Mouse (Mus musculus) testis, adult 2 months (tissue): ENCODE measurements around the gene Erc1. TPM values are rescaled to one million over a fixed set of nuclear protein-coding genes. Genes with fewer than 3 reads are reported as not detected.

Experiments
- H3K27ac ChIP-seq: fragments of 200-500 bp; 2 replicates; pipeline ENCODE4 v1.5.1; 2012; ENCODE audit warnings: low read depth, low read length; ENCODE audit not compliant: control insufficient read depth, insufficient read depth
- H3K27me3 ChIP-seq: fragments of 200-500 bp; 2 replicates; pipeline ENCODE4 v1.6.1; 2012; ENCODE audit warnings: mild to moderate bottlenecking, low read length, moderate library complexity; ENCODE audit not compliant: control insufficient read depth, insufficient read depth
- H3K36me3 ChIP-seq: fragments of 200-500 bp; 2 replicates; pipeline ENCODE4 v1.6.1; 2012; ENCODE audit warnings: mild to moderate bottlenecking, low read length; ENCODE audit not compliant: control insufficient read depth, insufficient read depth
- H3K4me1 ChIP-seq: fragments of 200-500 bp; 2 replicates; pipeline ENCODE4 v1.6.1; 2012; ENCODE audit warnings: low read length; ENCODE audit not compliant: control insufficient read depth, insufficient read depth
- H3K4me3 ChIP-seq: fragments of 200-500 bp; 2 replicates; pipeline ENCODE4 v1.5.1; 2012; ENCODE audit warnings: low read depth, mild to moderate bottlenecking, low read length, moderate library complexity, mixed read lengths; ENCODE audit not compliant: control insufficient read depth
- CTCF ChIP-seq: fragments of 200-500 bp; IDR thresholded peaks from 2 replicates; pipeline ENCODE4 v1.5.1; 2012; ENCODE audit warnings: low read depth, mild to moderate bottlenecking, inconsistent platforms, low read length, moderate library complexity; ENCODE audit not compliant: control insufficient read depth, insufficient read depth, insufficient replicate concordance
- POLR2A ChIP-seq: fragments of 200-500 bp; IDR thresholded peaks from 2 replicates; pipeline ENCODE4 v1.6.1; 2012; ENCODE audit warnings: low read depth, mild to moderate bottlenecking, inconsistent platforms, low read length, moderate library complexity; ENCODE audit not compliant: control insufficient read depth
- polyA plus RNA-seq: library from polyadenylated mRNA; depleted of rRNA; stranded (reverse); fragments of >200 nt; gene quantifications from 2 replicates; pipeline ENCODE4 v1.2.3, GENCODE M21; 2012

The Erc1 gene
- polyA plus RNA-seq, 1 experiment: 9.9 TPM

DNA sequence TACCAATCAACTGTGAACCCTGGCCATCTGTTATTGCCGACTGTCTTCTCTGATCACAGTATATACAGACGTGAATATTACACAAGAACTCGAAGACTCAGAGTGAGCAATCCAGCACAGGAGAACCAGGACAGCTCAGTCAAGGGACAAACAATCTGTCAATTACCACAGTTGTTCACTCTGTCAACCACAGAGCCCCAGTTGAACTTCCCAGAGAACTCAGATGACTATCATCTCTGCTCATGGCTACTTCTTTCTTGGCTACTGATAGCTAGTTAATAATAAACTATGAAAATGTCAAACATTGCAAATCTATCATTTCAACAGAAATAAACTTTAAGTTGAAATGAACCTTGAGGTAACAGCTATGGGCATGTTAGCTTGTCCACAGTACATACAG, 88.1 kb downstream of the Erc1 start:
- TF ChIP-seq POLR2A (no peak), CTCF (no peak)
- Histone ChIP-seq H3K4me1 (no peaks in the 10 kb centered on the region), H3K27me3 (no peaks in the 10 kb centered on the region), H3K27ac (no peak overlapping the region), H3K36me3 (no peaks in the 10 kb centered on the region; the same call in 1 of the 2 replicates), H3K4me3 (no peak overlapping the region)

DNA sequence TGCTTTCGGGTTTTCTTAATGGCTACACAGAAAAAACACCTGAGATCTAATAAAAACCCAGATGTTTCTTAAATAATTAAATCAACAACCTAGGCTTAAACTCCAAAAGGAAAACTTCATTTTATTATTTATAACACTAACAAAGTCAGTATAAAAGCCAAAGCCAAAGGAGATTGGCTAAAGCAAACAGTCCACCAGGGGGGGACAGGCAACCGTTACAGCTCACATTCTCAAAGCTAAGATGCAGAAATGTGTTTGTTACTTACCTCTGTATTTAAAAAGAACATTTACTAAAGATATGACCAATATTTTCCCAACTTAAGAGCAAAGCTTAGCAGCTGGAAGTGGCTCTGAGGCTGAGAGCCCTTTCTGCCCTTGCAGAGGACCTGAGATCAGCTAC, 89.5 kb downstream of the Erc1 start:
- TF ChIP-seq CTCF (no peak), POLR2A (no peak)
- H3K36me3 ChIP-seq: no peaks in the 10 kb centered on the region; the same call in 1 of the 2 replicates

DNA sequence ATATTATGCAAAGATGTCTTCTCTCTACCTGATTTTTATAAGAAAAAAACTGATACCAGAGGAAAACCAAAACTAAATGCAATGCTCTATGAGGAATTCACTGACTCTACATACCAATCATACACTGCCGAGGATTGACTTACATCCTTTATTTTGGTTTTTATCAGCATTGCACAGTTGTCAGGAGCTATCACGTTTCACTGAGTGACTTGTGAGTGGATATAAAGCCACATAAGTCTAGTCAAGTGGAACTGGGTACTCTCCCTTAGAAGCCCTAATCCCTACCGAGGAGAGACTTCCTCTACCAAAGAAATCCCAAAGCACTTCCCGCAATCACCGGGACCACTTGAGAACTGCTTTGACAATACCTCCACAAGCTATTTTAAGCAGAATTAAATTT, 90.2 kb downstream of the Erc1 start:
- peaks cover 1% of the 10 kb centered on the region for H3K36me3 ChIP-seq
- no peak for TF ChIP-seq CTCF
- TF ChIP-seq POLR2A: no peak
- no peaks in the 10 kb centered on the region for H3K27me3 ChIP-seq
- H3K27ac ChIP-seq: no peak overlapping the region
- H3K4me1 ChIP-seq: no peaks in the 10 kb centered on the region
- H3K4me3 ChIP-seq: no peak overlapping the region

More for the DNA sequence above, 89.5 kb downstream of the Erc1 start:
- H3K27me3 ChIP-seq: no peaks in the 10 kb centered on the region
- H3K4me3 ChIP-seq: no peak overlapping the region
- no peak overlapping the region for H3K27ac ChIP-seq
- no peaks in the 10 kb centered on the region for H3K4me1 ChIP-seq

DNA sequence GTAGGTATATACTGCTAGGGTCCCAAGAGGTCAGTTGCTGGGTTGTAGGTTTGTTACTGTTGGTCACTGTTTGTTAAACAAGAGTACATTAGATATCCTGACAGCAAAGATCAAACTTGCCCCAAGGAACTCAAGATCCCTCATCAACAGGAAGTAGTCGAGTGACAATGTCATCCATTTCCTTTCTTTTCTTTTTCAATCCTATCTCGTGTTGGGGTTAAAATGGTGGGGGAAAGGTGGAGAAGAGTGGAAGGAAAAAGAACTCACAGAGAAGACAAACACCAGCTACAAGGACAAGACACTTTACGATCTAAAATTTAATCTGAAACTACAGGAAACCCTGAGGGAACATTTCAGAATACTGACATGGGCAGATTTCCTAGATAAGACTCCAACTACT, 92.1 kb downstream of the Erc1 start:
- H3K4me3 ChIP-seq: no peak overlapping the region
- TF ChIP-seq CTCF (no peak), POLR2A (no peak)
- no peaks in the 10 kb centered on the region for H3K4me1 ChIP-seq
- no peaks in the 10 kb centered on the region for H3K27me3 ChIP-seq
- peaks cover 1% of the 10 kb centered on the region; the same call in 1 of the 2 replicates for H3K36me3 ChIP-seq
- H3K27ac ChIP-seq: no peak overlapping the region

DNA sequence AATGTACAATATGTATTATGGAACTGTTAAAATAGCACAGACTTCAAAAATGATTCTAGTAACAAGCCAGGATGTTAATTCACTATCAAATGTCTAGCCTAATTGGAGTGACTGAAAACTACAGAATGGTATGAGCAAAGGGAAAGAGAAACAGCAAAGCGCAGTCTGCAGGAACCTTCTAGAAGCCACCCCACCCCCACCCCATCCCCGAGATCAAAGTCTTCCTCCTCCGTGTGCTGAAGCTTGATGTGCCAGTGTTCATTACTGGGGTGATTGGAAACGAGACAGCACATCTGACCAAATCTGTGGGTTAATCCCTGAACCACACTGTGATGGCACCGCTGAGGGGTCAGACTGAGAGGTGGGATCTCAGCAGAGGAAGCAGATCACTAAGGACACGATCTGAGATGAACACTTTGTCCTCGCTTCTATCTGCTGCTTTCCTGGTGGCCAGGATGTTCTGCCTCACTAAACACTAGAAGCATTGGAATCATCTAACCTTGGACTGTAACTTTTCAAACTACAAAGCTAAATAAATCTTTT, 98.8 kb downstream of the Erc1 start:
- Histone ChIP-seq H3K4me3 (no peak overlapping the region), H3K27ac (no peak overlapping the region), H3K27me3 (no peaks in the 10 kb centered on the region), H3K4me1 (no peaks in the 10 kb centered on the region), H3K36me3 (peaks cover 1% of the 10 kb centered on the region; the same call in 1 of the 2 replicates)
- TF ChIP-seq CTCF (no peak), POLR2A (no peak)

DNA sequence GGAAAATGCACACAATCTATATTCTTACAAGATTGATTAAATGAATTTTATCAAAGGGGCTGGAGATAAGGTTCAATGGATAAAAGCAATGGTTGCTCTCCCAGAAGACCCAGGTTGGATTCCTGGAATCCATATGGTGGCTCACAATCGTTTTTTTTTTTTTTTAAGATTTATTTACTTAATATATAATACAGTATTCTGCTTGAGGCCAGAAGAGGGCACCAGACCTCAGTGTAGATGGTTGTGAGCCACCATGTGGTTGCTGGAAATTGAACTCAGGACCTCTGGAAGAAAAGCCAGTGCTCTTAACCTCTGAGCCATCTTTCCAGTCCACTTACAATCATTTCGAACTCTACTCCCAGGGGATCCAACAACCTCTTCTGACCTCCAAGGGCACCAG, 106.1 kb downstream of the Erc1 start:
- no peaks in the 10 kb centered on the region for H3K27me3 ChIP-seq
- no peak for TF ChIP-seq POLR2A
- no peak for TF ChIP-seq CTCF
- H3K27ac ChIP-seq: no peak overlapping the region
- no peak overlapping the region for H3K4me3 ChIP-seq
- H3K36me3 ChIP-seq: peaks cover 2% of the 10 kb centered on the region; the same call in 1 of the 2 replicates
- H3K4me1 ChIP-seq: no peaks in the 10 kb centered on the region

DNA sequence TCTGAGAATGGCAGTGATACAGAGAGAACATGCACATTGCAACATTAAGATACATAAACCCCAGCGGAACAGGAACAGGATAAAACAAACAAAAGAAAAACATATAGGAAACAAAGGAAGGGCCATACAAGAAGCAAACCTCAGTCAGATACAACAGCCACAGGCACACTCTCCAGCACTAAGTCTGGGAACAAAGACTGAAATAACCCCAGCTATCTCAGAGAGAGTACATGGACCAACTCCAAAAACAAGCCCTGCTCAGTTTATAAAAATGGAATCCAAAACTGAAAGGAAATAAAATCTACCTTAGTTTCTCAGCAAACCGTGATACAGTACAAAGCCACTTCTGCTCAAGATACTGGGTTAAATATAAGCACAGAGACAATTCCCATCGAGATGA, 107.4 kb downstream of the Erc1 start:
- Histone ChIP-seq H3K4me3 (no peak overlapping the region), H3K27ac (no peak overlapping the region), H3K36me3 (peaks cover 2% of the 10 kb centered on the region; the same call in 1 of the 2 replicates), H3K4me1 (no peaks in the 10 kb centered on the region), H3K27me3 (no peaks in the 10 kb centered on the region)
- TF ChIP-seq CTCF (no peak), POLR2A (no peak)
